Mouse (Mus musculus) frontal cortex, postnatal 14 days (tissue): ENCODE results near the gene Cdk2.

Experiments used
- DNase-seq, 2 experiments: peaks; one replicate each; pipeline ENCODE4 v3.0.0; 2022; ENCODE audit warnings: low spot score in 2 of 2

The Cdk2 gene

GRCm38 (mm10) chr10:128656731-128657130 is 48.1 kb downstream of the Cdk2 start:
- DNase-seq, result no peak

DNA sequence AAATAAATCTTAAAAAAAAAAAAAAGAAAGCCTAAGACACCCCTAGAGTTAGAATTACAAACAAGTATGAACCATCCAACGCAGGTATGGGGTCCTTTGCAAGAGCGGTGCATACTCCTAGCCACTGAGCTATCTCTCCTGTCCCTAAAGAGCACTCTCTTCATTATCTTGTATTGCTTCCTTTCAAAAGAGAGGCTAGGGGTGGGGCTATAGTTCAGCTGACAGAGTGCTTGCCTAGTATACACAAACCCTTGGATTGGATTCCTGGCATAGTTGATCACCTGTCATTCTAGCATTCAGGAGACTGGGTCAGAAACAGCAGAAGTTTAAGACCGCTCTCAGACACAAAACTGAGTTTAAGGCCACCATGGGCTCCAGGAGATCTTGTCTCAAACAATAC is 49.6 kb downstream of the Cdk2 start:
- DNase-seq, result no peak

- no peak for DNase-seq
These were observed 51.0 kb downstream of the Cdk2 start for GRCm38 (mm10) chr10:128653866-128654265.
